Mouse (Mus musculus) B cell, adult 2 months (primary cell): ENCODE measurements around the gene Klk1.
"Not testable (repeated sequence)": the region's sequence is repeated elsewhere in the genome, so short reads cannot be mapped to it uniquely, and the experiment has no call there.

ENCODE experiments used
- DNase-seq, 2 experiments: peaks; one replicate each; pipeline ENCODE4 v3.0.0; 2022

Klk1 gene

DNA sequence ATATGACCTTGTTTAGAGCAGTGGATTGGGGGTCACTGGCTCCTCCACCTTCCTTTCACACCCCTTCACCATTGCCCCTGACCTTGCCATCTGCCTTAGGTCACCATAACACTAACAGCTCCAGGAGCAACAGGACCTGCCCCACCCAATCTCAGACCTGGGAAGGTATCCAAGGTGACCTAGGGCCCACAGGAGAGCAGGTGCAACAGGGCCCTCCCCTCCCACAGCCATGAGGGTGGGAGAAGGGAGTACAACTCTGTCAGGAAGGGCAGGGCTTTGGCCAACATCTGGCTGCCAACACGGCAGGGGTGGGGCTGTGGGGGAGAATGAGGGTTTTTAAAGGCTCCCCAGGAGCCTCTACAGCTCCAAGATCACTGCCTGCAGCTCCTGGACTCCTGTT, at the start of gene Klk1:
TSS of gene Klk1 (plus strand) at position 285 of the 400 bp plus-strand sequence.
- DNase-seq = no peak

DNA sequence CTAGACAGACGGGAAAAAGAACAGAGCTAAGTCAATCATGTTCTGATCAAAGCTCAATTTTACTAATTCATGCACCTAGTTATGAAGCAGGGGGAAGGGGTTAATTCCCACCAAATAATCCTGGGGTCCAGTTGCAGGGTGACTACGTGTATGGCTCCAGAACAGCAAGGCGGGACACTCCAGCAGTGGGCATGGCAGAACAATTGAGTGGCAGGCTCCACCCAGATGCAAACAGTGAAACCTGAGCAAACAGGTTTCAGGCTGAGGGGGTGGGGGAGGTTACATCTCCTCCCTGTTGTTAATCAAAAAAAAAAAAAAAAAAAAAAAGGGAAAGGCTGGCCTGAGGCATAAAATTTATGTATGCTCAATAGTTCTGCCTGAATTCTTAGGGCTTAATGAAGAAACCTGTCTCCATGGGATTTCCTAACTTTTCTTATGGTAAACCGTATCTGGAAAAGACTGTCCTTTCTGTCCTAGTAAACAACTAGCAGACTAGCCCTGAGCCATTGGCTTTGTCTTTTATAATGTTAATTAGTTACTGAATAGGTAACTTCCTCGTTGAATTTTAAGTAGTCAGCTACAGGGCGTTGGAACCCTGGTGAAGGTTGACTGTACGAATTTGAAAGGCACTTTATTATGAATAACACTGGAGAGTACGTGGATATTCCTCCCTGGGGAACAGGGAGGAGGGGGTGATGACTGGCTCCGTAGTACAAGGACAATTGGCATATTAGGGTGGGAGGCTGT, 45.7 kb upstream of the Klk1 start:
- DNase-seq = no peak

GRCm38 (mm10) chr7:44186516-44186915, 38.6 kb upstream of the Klk1 start:
- DNase-seq = not testable (repeated sequence)

- not testable (repeated sequence) for DNase-seq
These were observed 37.2 kb upstream of the Klk1 start, which contains the start of gene Klk1b24 for GRCm38 (mm10) chr7:44187936-44188335. TSS of gene Klk1b24 (plus strand) at chr7:44188236.

DNA sequence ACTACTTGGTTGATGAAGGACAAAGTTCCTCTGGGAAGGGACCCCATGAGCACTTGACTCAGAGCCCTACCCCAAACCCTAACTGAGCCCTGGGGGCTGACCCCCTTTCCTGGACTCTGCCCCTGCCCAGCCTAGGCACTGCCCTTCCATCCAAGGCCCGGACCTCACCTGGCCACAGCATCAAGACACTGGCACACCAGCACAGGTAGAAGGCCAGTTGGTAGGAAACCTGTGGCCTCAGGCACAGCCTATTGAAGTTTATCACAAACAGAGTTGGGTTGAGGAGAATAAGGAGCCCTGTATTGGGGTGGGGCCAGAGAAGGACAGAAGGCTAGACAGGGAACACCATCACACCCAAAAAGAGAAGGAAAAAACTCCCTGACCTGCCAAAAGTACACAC, 31.7 kb upstream of the Klk1 start:
- DNase-seq = not testable (repeated sequence)

DNA sequence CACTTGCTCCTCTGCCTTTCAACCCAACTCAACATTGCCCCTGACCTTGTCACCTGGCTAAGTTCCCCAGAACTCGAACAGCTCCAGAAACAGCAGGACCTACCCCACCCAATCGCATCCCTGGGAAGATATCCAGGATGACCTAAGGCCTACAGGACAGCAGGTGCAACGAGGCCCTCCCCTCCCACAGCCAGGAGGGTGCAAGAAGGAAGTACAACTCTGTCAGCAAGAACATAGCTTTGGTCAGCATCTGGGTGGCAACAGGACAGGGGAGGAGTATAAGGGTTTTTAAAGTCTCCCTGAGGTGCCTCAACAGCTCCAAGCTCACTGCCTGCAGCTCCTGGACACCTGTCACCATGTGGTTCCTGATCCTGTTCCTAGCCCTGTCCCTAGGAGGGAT, 27.3 kb upstream of the Klk1 start, which contains the start of gene Klk1b3:
TSS of gene Klk1b3 (plus strand) at position 301 of the 400 bp plus-strand sequence.
- DNase-seq = no peak

- DNase-seq = not testable (repeated sequence)
These were observed 18.0 kb upstream of the Klk1 start, which contains the start of gene Klk1b4 for GRCm38 (mm10) chr7:44207135-44207534. TSS of gene Klk1b4 (plus strand) at chr7:44207435.

DNA sequence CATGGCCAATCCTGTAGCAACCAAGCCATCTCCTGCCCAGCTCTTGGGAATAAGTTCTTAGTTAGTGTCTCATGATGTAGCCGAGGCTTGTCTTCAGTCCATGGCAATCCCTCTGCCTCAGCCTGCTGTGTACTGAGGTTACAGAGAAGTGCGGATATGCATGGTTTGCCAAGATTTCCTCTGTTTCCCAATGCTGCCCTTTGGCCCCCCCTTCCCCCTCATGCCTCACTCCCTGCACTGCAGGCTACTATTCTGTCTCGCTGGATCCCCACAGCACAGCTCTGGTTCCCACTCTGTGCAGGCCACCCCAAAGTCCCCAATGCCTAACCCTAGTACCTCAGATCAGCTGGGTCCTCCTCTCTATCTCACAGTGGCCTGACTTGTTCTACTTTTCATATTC, 16.9 kb upstream of the Klk1 start:
- no peak for DNase-seq

DNA sequence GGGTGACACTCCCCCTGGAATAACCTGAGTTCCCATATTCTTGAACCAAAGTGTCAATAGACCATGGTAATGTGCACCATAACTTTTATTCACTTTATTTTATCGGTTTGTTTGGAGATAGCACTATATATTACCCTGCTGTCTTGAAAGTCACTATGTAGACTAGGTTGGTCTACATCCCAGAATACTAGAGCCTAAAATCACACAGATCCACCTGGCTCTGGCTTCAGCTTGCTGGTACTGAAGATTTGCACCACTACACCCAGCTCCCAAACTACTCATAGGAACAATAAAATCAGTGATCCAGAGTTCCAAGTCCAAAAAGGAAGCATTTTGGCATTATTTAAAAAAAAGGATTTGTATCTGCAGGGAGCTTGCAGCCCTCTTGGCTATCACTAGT, 9.5 kb upstream of the Klk1 start, which contains the start of gene Klk1b5:
TSS of gene Klk1b5 (plus strand) at position 301 of the 400 bp plus-strand sequence.
- DNase-seq = no peak

DNA sequence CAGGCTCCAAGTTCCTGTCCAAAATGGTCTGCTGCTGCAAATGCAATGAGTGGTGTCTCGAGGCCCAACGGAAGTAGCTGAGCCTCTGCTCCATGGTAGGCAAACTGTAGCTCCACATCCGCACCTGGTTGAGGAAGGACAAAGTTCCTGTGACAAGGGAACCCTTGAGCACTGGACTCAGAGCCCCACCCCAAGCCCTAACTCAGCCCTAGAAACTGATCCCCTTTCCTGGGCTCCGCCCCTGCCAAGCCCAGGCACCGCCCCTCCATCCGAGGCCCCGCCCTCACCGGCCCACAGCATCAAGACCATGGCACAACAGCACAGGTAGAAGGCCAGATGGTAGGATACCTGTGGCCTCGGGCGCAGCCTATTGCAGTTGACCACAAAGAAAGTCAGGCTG, 3.6 kb upstream of the Klk1 start:
- not testable (repeated sequence) for DNase-seq

- not testable (repeated sequence) for DNase-seq
These were observed 2.8 kb upstream of the Klk1 start for GRCm38 (mm10) chr7:44222335-44222734.

GRCm38 (mm10) chr7:44235909-44236308, 10.7 kb downstream of the Klk1 start, which contains the start of gene Gm36864:
TSS of gene Gm36864 (plus strand) at chr7:44236177.
- DNase-seq = no peak

DNA sequence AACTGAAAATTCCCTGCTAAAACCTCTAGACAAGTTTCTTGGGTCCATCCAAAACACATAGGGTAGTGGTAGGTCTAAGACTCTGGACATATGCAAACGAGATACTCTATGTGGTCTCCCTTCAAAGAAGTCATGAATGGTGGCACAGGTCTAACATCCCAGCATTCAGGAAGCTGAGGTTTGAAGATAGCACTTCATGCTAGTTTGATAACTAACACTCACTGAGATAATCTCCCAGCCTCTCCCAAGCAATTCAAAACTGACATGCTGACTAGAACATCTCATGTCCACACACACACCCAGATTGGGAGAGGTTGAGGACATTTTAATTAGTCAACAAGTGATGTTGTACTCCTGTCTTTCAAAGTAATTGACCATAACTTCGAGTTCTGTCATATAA, 14.8 kb downstream of the Klk1 start:
- no peak for DNase-seq

GRCm38 (mm10) chr7:44240712-44241111, 15.6 kb downstream of the Klk1 start:
- no peak for DNase-seq

GRCm38 (mm10) chr7:44241163-44241562, 16.0 kb downstream of the Klk1 start:
- DNase-seq = no peak

- no peak for DNase-seq
These were observed 18.9 kb downstream of the Klk1 start for GRCm38 (mm10) chr7:44244080-44244479.

DNA sequence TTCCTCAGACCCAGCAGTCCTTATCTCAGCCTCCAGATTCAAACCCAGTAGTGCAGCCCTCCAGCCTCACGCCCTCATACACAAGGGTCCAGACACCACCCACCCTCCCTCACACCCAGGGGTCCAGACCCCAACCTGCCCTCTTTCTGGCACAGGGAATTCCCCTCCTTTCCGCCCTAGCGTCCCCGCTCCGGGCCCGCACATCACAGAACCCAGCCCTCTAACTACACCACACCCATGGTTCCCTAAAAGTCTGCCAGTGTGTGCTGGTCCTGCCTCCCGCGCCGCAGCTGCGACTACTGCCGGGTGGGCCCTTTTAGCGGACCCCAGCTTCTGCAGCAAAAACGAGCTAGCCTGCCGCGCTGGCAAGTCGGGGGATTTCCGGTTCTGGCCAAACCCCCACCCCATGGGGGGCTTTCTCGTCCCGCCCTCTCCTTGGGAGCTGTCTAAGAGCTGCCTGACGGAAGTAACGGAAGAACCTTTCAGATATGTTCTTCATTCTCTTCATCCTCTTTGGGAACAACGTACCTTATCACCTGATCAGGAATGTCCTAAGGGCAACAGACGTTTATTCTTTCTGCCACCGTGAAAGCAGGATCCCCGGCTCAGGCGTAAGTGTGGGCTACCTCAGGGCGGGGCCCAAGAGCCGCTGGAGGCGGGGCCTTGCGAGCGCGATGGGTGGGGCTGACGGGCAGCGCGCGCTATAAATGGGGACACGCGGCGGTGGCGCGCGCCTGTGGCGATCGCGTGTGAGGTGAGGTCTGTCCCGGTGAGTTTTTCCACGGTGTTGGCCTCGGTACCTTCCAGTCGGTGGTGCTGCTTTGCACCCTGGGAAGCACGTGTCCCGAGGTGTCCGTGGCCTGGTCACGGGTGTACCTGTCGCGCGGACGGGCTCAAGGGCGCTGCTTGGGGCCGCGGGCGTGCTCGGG, 21.2 kb downstream of the Klk1 start, which contains the start of the genes 1700028J19Rik and 2410002F23Rik:
TSS of gene 1700028J19Rik (minus strand) at position 641 of the 929 bp plus-strand sequence.
TSS of gene 2410002F23Rik (plus strand) at position 668 of the 929 bp plus-strand sequence.
- peak; percentile 95 to 96 for DNase-seq

- no peak for DNase-seq
These were observed 21.9 kb downstream of the Klk1 start for GRCm38 (mm10) chr7:44246984-44247470.

- DNase-seq = no peak
These were observed 22.8 kb downstream of the Klk1 start for GRCm38 (mm10) chr7:44247971-44248370.

GRCm38 (mm10) chr7:44249248-44249647, 24.1 kb downstream of the Klk1 start:
- DNase-seq = no peak

DNA sequence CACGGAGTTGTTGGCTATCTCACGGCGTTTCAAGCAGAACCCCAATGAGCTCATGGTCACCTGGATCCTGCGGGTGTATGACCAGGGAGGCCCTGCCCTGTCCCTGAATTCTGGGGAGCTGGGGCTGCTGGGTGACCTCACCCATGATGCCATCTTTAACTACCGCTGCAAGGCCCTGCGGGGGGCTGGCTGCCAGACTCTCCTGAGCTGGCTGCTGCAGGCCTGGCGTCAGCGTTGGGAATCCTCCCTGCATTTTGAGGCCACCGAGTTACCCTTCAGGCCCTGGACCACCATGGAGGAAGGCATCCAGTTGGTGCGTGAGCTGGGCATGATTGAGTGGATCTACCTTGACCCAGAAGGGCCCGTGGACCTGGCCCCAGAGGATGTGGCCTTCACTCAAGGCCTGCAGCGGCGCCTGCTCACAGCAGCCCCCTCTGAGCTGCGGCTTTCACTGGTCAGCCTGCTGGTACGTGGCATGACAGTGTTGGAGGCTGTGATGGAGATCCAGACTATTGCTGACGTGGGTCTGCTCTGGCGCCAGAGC, 25.6 kb downstream of the Klk1 start:
- DNase-seq = not testable (repeated sequence)

DNA sequence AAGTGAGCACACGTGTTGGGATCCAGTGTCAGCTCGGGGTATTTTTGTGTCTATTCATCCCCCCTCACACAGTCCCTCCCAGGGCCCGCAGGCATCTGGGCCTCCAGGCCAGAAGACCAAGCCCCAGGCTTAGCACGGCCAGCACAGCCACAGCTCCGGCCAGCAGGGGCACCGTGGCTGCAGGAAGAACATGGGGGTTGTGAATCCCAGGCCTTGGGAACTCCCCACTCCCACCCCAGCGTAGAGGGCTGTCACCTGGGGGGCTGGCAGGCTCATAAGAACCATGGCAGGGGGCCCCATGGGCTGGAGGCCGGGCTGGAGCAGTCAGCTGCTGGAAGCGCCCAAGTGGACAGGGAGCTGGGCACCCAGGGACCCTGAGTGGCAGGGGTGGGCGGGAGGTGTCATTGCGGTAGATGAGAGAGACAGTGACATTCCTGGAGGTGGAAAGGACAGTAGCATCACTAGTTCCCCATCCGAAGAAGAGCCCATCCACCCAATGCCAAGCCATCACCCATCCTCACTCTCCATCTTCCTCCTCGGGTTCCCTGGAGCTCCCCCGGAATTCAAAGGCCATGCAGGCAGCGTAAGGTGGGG, 28.0 kb downstream of the Klk1 start:
- no peak for DNase-seq
